Mouse (Mus musculus) ES-Bruce4 (cell line): ENCODE results near the gene Thap2. TPM values are rescaled to one million over a fixed set of nuclear protein-coding genes. Genes with fewer than 3 reads are reported as not detected.
A peak's percentile ranks its signal among the peaks of the same experiment; 100 is the strongest.

Experiments
- H3K27ac ChIP-seq: 2 replicates; pipeline ENCODE4 v1.5.1; 2012; ENCODE audit warnings: low read length, inconsistent platforms; ENCODE audit not compliant: insufficient read depth
- H3K27me3 ChIP-seq: 2 replicates; pipeline ENCODE4 v1.6.1; 2012; ENCODE audit warnings: mild to moderate bottlenecking, low read length, inconsistent platforms; ENCODE audit not compliant: control insufficient read depth, poor library complexity, insufficient read depth, severe bottlenecking
- H3K36me3 ChIP-seq: 2 replicates; pipeline ENCODE4 v1.6.1; 2012; ENCODE audit warnings: inconsistent platforms, mild to moderate bottlenecking, low read length, moderate library complexity; ENCODE audit not compliant: control insufficient read depth, poor library complexity, insufficient read depth, severe bottlenecking
- H3K4me1 ChIP-seq: one replicate; pipeline ENCODE4 v1.8.1; 2011; ENCODE audit warnings: low read length; ENCODE audit not compliant: control insufficient read depth, insufficient read depth
- H3K4me3 ChIP-seq: 2 replicates; pipeline ENCODE4 v1.5.1; 2011; ENCODE audit warnings: low read depth, mild to moderate bottlenecking, low read length
- H3K9ac ChIP-seq: 2 replicates; pipeline ENCODE4 v1.6.1; 2012; ENCODE audit warnings: low read depth, mild to moderate bottlenecking, inconsistent platforms; ENCODE audit not compliant: poor library complexity, severe bottlenecking
- H3K9me3 ChIP-seq: replicated peaks from 2 replicates; pipeline ENCODE4 v1.6.1; 2012; ENCODE audit warnings: mild to moderate bottlenecking, low read length, inconsistent platforms; ENCODE audit not compliant: control insufficient read depth, poor library complexity, insufficient read depth, severe bottlenecking
- CTCF ChIP-seq: IDR thresholded peaks from one replicate; pipeline ENCODE4 v1.8.1; 2011; ENCODE audit warnings: low read depth, low read length
- EP300 ChIP-seq: IDR thresholded peaks from 2 replicates; pipeline ENCODE4 v1.6.1; 2011; ENCODE audit warnings: low read depth, low read length; ENCODE audit not compliant: insufficient read depth
- POLR2A ChIP-seq: IDR thresholded peaks from one replicate; pipeline ENCODE4 v1.8.1; 2011; ENCODE audit warnings: low read length; ENCODE audit not compliant: insufficient read depth
- polyA plus RNA-seq: library from polyadenylated mRNA; stranded (reverse); fragments of >200 nt; gene quantifications from 2 replicates; pipeline ENCODE4 v1.2.4, GENCODE M21; 2011; ENCODE audit warnings: low read depth; ENCODE audit not compliant: missing spikeins, insufficient read depth, insufficient read length

The Thap2 gene
- polyA plus RNA-seq, 1 experiment: 12.9 TPM

DNA sequence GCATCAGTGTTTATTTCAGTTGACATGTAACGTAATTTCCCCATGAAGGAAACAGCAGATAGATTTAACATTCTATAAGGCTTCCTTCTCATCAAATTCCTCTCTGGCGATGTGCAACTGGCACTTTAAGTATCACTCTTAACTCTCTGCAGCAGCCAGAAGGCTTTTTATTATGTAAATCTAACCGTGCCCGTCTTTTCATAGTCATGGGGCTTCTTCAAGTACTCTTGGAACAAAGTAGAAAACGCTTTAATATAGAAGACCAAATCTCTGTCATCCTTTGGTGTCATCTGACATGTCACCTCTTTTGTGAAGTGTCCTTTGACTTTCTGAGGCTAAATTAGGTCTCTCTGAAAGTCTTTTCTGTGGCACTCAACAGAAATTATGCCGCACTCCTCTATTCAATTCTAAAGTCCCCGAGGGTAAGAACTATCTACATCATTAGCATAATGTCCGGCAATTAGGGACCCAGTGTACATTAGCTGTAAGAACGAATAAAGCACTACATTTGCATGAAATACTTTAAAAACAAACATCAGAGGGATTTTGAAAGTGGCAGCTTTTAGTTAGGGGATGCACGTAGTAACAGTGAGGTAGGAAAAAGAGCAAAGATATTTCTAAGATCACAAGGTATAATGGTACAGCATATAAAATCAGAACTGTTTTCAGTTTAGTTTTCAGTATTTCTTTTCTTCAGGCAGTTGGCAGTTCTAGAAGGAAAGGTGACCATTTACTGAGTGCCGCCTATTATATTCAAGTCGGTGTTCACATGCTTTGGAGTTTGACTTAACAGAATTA is 1.2 kb downstream of the Thap2 start:
- peaks cover 6% of the 10 kb centered on the region for H3K36me3 ChIP-seq
- H3K9ac ChIP-seq: peak overlapping the region; percentile 65; the same call in 1 of the 2 replicates
- no peaks in the 10 kb centered on the region for H3K27me3 ChIP-seq
- H3K27ac ChIP-seq: peak overlapping the region; percentile 69
- H3K4me3 ChIP-seq: no peak overlapping the region
- TF ChIP-seq CTCF (no peak), EP300 (no peak), POLR2A (no peak)
- no peaks in the 10 kb centered on the region for H3K4me1 ChIP-seq
- H3K9me3 ChIP-seq: no peaks in the 10 kb centered on the region

DNA sequence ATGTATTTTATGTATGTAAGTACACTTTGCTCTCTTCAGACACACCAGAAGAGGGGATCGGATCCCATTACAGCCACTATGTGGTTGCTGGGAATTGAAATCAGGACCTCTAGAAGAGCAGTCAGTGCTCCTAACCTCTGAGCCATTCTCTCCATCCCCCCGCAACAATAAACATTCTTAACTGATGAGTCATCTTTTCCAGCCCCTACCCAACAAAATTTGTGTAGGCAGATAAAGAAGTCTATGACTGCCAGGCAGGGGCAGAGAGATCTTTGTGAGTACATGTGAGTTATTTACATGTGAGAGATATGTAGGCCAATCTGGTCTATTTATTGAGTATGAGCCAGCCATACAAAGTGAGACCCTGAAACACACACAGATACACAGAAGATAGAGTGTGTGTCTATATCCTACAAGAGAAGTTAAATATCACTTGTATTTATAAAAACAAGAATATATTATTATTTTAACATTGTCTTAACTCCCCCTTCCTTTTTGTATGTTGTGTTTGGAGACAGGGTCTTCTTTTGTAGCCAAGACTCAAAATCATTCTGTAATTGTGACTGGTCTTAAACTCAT is 2.6 kb downstream of the Thap2 start:
- TF ChIP-seq POLR2A (no peak), CTCF (no peak), EP300 (no peak)
- Histone ChIP-seq H3K4me3 (no peak overlapping the region), H3K27me3 (no peaks in the 10 kb centered on the region), H3K4me1 (no peaks in the 10 kb centered on the region), H3K9ac (no peak overlapping the region), H3K36me3 (no peaks in the 10 kb centered on the region), H3K9me3 (no peaks in the 10 kb centered on the region), H3K27ac (no peak overlapping the region)

GRCm38 (mm10) chr10:115363151-115363550 is 21.1 kb downstream of the Thap2 start:
- Histone ChIP-seq H3K4me3 (peak overlapping the region; percentile 1; the same call in 1 of the 2 replicates), H3K4me1 (peaks cover 4% of the 10 kb centered on the region)

GRCm38 (mm10) chr10:115362623-115362964 is 21.6 kb downstream of the Thap2 start:
- Histone ChIP-seq H3K4me3 (peak overlapping the region; percentile 11), H3K9ac (peak overlapping the region; percentile 75), H3K9me3 (no peaks in the 10 kb centered on the region), H3K4me1 (peaks cover 4% of the 10 kb centered on the region), H3K36me3 (no peaks in the 10 kb centered on the region), H3K27me3 (no peaks in the 10 kb centered on the region), H3K27ac (peak overlapping the region; percentile 92)
- no peak for TF ChIP-seq EP300
- no peak for TF ChIP-seq POLR2A
- no peak for TF ChIP-seq CTCF

More at GRCm38 (mm10) chr10:115363151-115363550, 21.1 kb downstream of the Thap2 start:
- TF ChIP-seq CTCF: no peak
- TF ChIP-seq POLR2A: no peak
- no peak for TF ChIP-seq EP300
- H3K27me3 ChIP-seq: no peaks in the 10 kb centered on the region
- peak overlapping the region; percentile 75 for H3K9ac ChIP-seq
- H3K27ac ChIP-seq: peak overlapping the region; percentile 53
- no peaks in the 10 kb centered on the region for H3K9me3 ChIP-seq
- no peaks in the 10 kb centered on the region for H3K36me3 ChIP-seq

DNA sequence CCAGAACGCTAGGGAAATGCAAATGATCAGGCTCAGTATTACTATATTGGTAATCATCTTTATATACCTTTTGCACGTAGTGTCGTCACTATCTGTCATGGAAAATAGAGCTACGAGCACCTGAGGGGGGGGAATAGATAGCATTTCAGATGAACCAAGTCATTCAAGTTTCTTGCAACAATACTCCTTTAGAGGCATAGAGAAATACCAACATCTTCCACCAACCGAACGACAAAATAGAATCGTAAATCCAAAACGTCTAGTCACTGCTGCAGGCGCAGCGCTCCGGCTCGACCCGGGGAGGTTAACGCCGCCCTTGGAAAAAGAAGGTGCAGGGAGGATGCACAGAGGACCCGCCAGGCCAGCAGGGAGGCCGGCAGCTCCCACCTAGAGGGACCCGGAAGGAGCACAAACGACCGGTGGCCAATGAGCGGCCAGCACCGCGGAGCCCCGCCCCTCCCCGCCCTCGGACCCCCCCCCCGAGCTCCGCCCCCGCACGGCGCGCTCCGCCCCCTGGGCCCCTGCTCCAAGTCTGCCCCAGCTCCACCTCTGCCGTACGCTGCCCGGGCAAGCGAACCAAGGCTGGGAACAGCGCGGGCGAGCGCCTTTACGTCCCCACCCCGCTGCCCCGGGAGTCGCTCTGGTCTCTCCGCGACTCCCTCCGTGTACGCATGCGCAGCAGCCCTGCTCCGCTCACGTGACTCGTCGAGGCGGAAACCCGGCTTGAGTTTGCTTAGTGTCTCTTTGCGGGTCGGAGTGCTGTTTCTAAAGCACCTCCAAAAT is 22.2 kb downstream of the Thap2 start, which contains the start of gene Tmem19:
Gene Tmem19, minus strand, starts transcription at position 662 of the 783 bp plus-strand sequence.
- no peaks in the 10 kb centered on the region for H3K27me3 ChIP-seq

More for the DNA sequence above, 22.2 kb downstream of the Thap2 start, which contains the start of gene Tmem19:
- no peaks in the 10 kb centered on the region for H3K9me3 ChIP-seq
- H3K4me1 ChIP-seq: peaks cover 4% of the 10 kb centered on the region
- H3K4me3 ChIP-seq: peak within 1 kb of the TSS; percentile 85
- H3K27ac ChIP-seq: peak within 1 kb of the TSS; percentile 92
- H3K9ac ChIP-seq: peak within 1 kb of the TSS; percentile 75
- H3K36me3 ChIP-seq: no peaks in the 10 kb centered on the region
- TF ChIP-seq EP300 (no peak), CTCF (no peak), POLR2A (peak; percentile 59)
